8 mouse cellular contexts compared by ENCODE assay signal in the genomic region with DNA sequence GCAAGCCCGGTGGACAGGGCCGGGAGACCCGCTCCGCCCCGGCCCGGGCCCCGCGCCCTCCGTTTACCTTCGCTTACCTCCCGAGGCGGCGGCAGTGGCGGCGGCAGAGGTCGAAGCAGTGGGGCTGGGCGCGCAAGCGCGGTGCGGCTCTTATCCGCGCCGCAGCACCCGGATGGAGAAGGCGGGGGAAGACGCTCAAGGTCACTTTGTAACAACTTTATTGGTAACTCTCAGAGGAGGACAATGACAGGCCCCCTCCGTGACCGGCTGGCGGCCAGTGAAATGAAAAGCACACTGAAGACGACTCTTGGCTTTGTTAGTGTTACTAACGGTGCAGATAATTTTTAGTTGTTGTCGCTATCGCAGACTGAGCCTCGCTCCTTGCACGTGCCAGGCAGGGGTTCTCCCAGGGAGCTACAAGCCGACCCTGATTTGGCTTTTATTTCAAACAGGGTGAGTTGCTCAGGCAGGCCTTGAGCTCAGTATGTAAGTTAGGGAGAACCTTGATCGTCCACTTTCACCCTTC. TPM values are rescaled to one million over a fixed set of nuclear protein-coding genes. Genes with fewer than 3 reads are reported as not detected.
A peak's percentile ranks its signal among the peaks of the same experiment; 100 is the strongest.
DNase-seq lines count a peak whose midpoint lies in the region; ATAC-seq lines count a peak whose summit lies in the region.

A gene (minus strand): TSS at position 152 of the 526 bp plus-strand sequence.

- peaks cover 11% of the 10 kb centered on the region for H3K4me1 ChIP-seq in hindbrain, embryonic 16.5 days (ENCODE audit: control insufficient read depth, insufficient read depth, low read depth, low read length)

- H3K9me3 ChIP-seq in hindbrain, embryonic 16.5 days (ENCODE audit: control insufficient read depth, low read length): no peaks in the 10 kb centered on the region; the same call in 1 of the 2 replicates

- peak within 1 kb of the TSS; percentile 100 for H3K9ac ChIP-seq in hindbrain, embryonic 16.5 days (ENCODE audit: low read depth, low read length)

- peaks cover 27% of the 10 kb centered on the region for H3K36me3 ChIP-seq in hindbrain, embryonic 16.5 days (ENCODE audit: control insufficient read depth, insufficient read depth, low read length)
- peaks cover 27% of the 10 kb centered on the region for H3K36me3 ChIP-seq in macrophage (ENCODE audit: inconsistent target)

- WGBS in hindbrain, embryonic 16.5 days: under 1% methylated on average over 36 of the region's 38 CpGs
- WGBS in macrophage (ENCODE audit: missing documents): under 1% methylated on average over 38 of the region's 38 CpGs

- ATAC-seq in hindbrain, embryonic 16.5 days: peak; percentile 96

- H3K4me2 ChIP-seq in hindbrain, embryonic 16.5 days (ENCODE audit: low read length): peak within 1 kb of the TSS; percentile 70

- H3K79me2 ChIP-seq in macrophage (ENCODE audit: inconsistent target): peaks cover 20% of the 10 kb centered on the region

- no peaks in the 10 kb centered on the region for H3K27me3 ChIP-seq in hindbrain, embryonic 16.5 days (replicated peaks; ENCODE audit: control insufficient read depth, insufficient read depth, low read length)

- H3K4me3 ChIP-seq in hindbrain, embryonic 16.5 days (ENCODE audit: low read length): peak within 1 kb of the TSS; percentile 99
- H3K4me3 ChIP-seq in macrophage (ENCODE audit: inconsistent target): peak within 1 kb of the TSS; percentile 54

- H3K27ac ChIP-seq in hindbrain, embryonic 16.5 days (ENCODE audit: low read depth, low read length): peak within 1 kb of the TSS; percentile 93
- H3K27ac ChIP-seq in macrophage: peak within 1 kb of the TSS; percentile 65

- peak; percentile 94 for DNase-seq in T-cell, adult 2 months (ENCODE audit: low spot score)
- DNase-seq in cerebellum, postnatal 36 days: peak; percentile 92 to 94
- peak; percentile 93 for DNase-seq in gastrocnemius, adult 18-20 months (ENCODE audit: low spot score)
- DNase-seq in left cerebral cortex, adult 18-20 months (ENCODE audit: low spot score in 2 of 2): peak; percentile 91 to 93
- peak; percentile 93 for DNase-seq in right cerebral cortex, adult 18-20 months
- DNase-seq in urinary bladder, postnatal 10 days (ENCODE audit: low spot score): peak; percentile 72

RNA-seq across cellular contexts. Expression of the gene that starts here (rescaled TPM):
- total RNA-seq in gastrocnemius, adult 18-20 months (2021): 1,000 to 10,000 TPM; 1,056 to 1,184 TPM
- polyA plus RNA-seq in hindbrain, embryonic 16.5 days (2015; fragmentation: Nextera tagmentation; extraction: Ambion mirVana): 1,200 and 1,339 TPM in 2 replicates
- total RNA-seq in left cerebral cortex, adult 18-20 months (2021): 100 to 1,000 TPM; 532 to 549 TPM
- 100 to 1,000 TPM in 2 of 26 experiments, 10 to 100 TPM in 24; 30.7 to 111 (median 68.6) TPM for total RNA-seq in macrophage (2018; cell fraction: chromatin; rRNA removed)
- 100 to 1,000 TPM; 213 to 286 (median 253) TPM for total RNA-seq in macrophage (2018; cell fraction: cytosol; rRNA removed)
- total RNA-seq in macrophage (2018; cell fraction: nucleus; rRNA removed): 100 to 1,000 TPM in 10 of 26 experiments, 10 to 100 TPM in 16; 45.7 to 148 (median 91.8) TPM
- 98.3 to 493 TPM (median 320 TPM) in 3 replicates for polyA plus RNA-seq in macrophage (2018)

Comparison
In these comparisons a context has a peak if more than half of its experiments do, and no peak if none do; other contexts are left out.
1. Peak in every context shown above with its lines: DNase-seq, ATAC-seq, H3K4me3 ChIP-seq and H3K27ac ChIP-seq.